Mouse (Mus musculus) retina, embryonic 14.5 days (tissue): ENCODE results near the gene Mtm1.

Source experiments
- DNase-seq: peaks from one replicate; pipeline ENCODE4 v3.0.0-alpha.2; 2015; ENCODE audit warnings: low spot score

Gene Mtm1

GRCm38 (mm10) chrX:71210467-71210866, at the start of gene Mtm1:
Gene Mtm1 (plus strand): TSS chrX:71210767.
- no peak for DNase-seq

- no peak for DNase-seq
Measured at GRCm38 (mm10) chrX:71181526-71181925, 29.0 kb upstream of the Mtm1 start.

GRCm38 (mm10) chrX:71183671-71184070, 26.9 kb upstream of the Mtm1 start:
- DNase-seq: no peak

- DNase-seq: no peak
Measured at GRCm38 (mm10) chrX:71186396-71186795, 24.2 kb upstream of the Mtm1 start.

- DNase-seq: no peak
Measured at GRCm38 (mm10) chrX:71204776-71205175, 5.8 kb upstream of the Mtm1 start.

- no peak for DNase-seq
Measured at GRCm38 (mm10) chrX:71205821-71206542, 4.6 kb upstream of the Mtm1 start.

GRCm38 (mm10) chrX:71206595-71206994, 4.0 kb upstream of the Mtm1 start:
- DNase-seq: no peak

GRCm38 (mm10) chrX:71212911-71213310, 2.3 kb downstream of the Mtm1 start:
- peak; percentile 1 for DNase-seq

GRCm38 (mm10) chrX:71214441-71215112, 4.0 kb downstream of the Mtm1 start:
- peak; percentile 84 for DNase-seq

- no peak for DNase-seq
Measured at GRCm38 (mm10) chrX:71215113-71215708, 4.6 kb downstream of the Mtm1 start.

GRCm38 (mm10) chrX:71216879-71217278, 6.3 kb downstream of the Mtm1 start:
- DNase-seq: no peak

- no peak for DNase-seq
Measured at GRCm38 (mm10) chrX:71218853-71219252, 8.3 kb downstream of the Mtm1 start.

GRCm38 (mm10) chrX:71220896-71221295, 10.3 kb downstream of the Mtm1 start:
- no peak for DNase-seq

GRCm38 (mm10) chrX:71222648-71223408, 12.3 kb downstream of the Mtm1 start:
- no peak for DNase-seq

GRCm38 (mm10) chrX:71226881-71227280, 16.3 kb downstream of the Mtm1 start:
- no peak for DNase-seq

- DNase-seq: no peak
Measured at GRCm38 (mm10) chrX:71228200-71228599, 17.6 kb downstream of the Mtm1 start.

GRCm38 (mm10) chrX:71230847-71231246, 20.3 kb downstream of the Mtm1 start:
- no peak for DNase-seq

- no peak for DNase-seq
Measured at GRCm38 (mm10) chrX:71256422-71256821, 45.9 kb downstream of the Mtm1 start.

- DNase-seq: no peak
Measured at GRCm38 (mm10) chrX:71260857-71261256, 50.3 kb downstream of the Mtm1 start.

- DNase-seq: no peak
Measured at GRCm38 (mm10) chrX:71264316-71264715, 53.7 kb downstream of the Mtm1 start.

GRCm38 (mm10) chrX:71268972-71269371, 58.4 kb downstream of the Mtm1 start:
- DNase-seq: no peak

- no peak for DNase-seq
Measured at GRCm38 (mm10) chrX:71274150-71274549, 63.6 kb downstream of the Mtm1 start.
